Mouse (Mus musculus) brain, adult 2 months (tissue): ENCODE measurements around the gene Selenbp2.
"Not testable (repeated sequence)": the region's sequence is repeated elsewhere in the genome, so short reads cannot be mapped to it uniquely, and the experiment has no call there.

Experiments
- DNase-seq: peaks from one replicate; pipeline ENCODE4 v3.0.0; 2011; ENCODE audit warnings: low read depth, low spot score

The Selenbp2 gene

GRCm38 (mm10) chr3:94693329-94693825 is at the start of gene Selenbp2:
Gene Selenbp2, plus strand, starts transcription at chr3:94693556.
- DNase-seq, result no peak

GRCm38 (mm10) chr3:94648755-94649590 is 44.4 kb upstream of the Selenbp2 start:
- peak; percentile 52 for DNase-seq

- DNase-seq, result no peak
These were observed 42.9 kb upstream of the Selenbp2 start for GRCm38 (mm10) chr3:94650409-94650808.

GRCm38 (mm10) chr3:94653967-94654366 is 39.4 kb upstream of the Selenbp2 start:
- not testable (repeated sequence) for DNase-seq

- DNase-seq, result not testable (repeated sequence)
These were observed 35.3 kb upstream of the Selenbp2 start for GRCm38 (mm10) chr3:94657852-94658739.

GRCm38 (mm10) chr3:94658740-94659095 is 34.6 kb upstream of the Selenbp2 start, which contains the start of gene Tuft1:
Gene Tuft1, minus strand, starts transcription at chr3:94658872.
- DNase-seq, result not testable (repeated sequence)

GRCm38 (mm10) chr3:94659142-94659748 is 34.1 kb upstream of the Selenbp2 start:
- DNase-seq, result peak; percentile 19

GRCm38 (mm10) chr3:94660841-94661240 is 32.5 kb upstream of the Selenbp2 start:
- not testable (repeated sequence) for DNase-seq

- not testable (repeated sequence) for DNase-seq
These were observed 28.1 kb upstream of the Selenbp2 start for GRCm38 (mm10) chr3:94665060-94665802.

- not testable (repeated sequence) for DNase-seq
These were observed 27.5 kb upstream of the Selenbp2 start for GRCm38 (mm10) chr3:94665896-94666295.

GRCm38 (mm10) chr3:94675101-94675500 is 18.3 kb upstream of the Selenbp2 start:
- DNase-seq, result not testable (repeated sequence)

GRCm38 (mm10) chr3:94679351-94679841 is 14.0 kb upstream of the Selenbp2 start:
- no peak for DNase-seq

GRCm38 (mm10) chr3:94680032-94680431 is 13.3 kb upstream of the Selenbp2 start:
- DNase-seq, result not testable (repeated sequence)

- DNase-seq, result no peak
These were observed 12.6 kb upstream of the Selenbp2 start for GRCm38 (mm10) chr3:94680783-94681182.

- DNase-seq, result no peak
These were observed 9.7 kb upstream of the Selenbp2 start for GRCm38 (mm10) chr3:94683646-94684045.

- DNase-seq, result not testable (repeated sequence)
These were observed 7.2 kb upstream of the Selenbp2 start for GRCm38 (mm10) chr3:94685989-94686772.

GRCm38 (mm10) chr3:94688698-94689097 is 4.7 kb upstream of the Selenbp2 start:
- not testable (repeated sequence) for DNase-seq

GRCm38 (mm10) chr3:94689195-94689594 is 4.2 kb upstream of the Selenbp2 start:
- DNase-seq, result not testable (repeated sequence)

- DNase-seq, result not testable (repeated sequence)
These were observed 3.2 kb upstream of the Selenbp2 start for GRCm38 (mm10) chr3:94690162-94690561.
